Mouse (Mus musculus): ENCODE measurements at regions not wholly inside any gene's neighbourhood (a gene's known extent, or its start where the extent isn't known, plus 50 kb on each side); places are given as distances from the start of the nearest gene placed in this dataset.

DNA sequence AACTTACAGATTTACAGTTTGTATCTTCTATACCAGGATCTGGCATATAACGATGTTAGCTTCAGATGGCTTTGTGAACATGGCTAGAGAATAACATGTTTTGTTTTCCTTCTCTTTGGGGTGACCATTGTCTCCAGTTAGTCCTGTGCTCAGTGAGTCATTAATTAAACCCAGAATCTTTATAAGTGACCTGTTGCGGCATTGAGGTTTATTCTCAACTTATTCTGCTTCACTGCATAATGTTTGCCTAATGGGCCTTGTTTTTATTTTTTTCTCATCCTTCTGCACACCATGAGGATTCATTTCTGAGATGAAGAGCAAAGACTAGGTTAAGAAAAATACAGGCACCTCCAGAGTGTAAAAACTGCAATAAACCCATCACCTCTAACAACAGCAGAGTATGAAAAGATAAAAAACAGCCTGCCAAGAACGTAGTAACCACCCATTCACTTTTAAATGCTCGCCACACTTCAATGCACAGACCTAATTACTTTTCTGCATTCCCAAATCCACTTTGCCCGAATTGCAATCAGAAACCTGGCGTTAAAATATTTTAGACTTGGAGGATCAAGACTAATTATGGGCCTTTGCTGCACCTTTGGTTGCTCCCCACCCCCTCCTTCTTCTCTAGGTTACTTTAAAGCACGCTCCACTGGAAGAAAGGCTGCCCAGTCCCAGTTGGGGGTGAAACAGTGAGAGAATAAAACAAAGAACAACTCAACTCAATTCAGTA, 381.5 kb upstream of the Nr2f1 start:
- DNase-seq (ENCODE audit: low spot score) = no peak

DNA sequence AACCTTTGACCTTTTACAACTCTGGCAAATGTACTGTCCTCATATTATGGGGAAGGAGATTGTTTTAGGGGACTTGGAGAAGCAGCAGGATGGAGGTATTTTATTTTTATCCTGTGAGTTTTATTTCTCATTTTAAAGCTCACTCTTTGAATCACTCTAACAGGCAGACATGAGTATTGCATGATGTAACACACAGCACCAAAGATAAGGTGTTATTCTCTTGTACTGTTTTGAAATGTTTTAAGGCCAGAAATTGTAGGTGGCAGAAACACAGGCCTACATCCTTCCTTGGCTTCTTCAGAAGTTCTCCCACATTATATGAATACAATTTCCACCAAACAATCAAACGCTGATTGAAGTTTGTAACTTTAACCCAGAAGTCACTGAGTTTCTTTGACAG, 377.9 kb upstream of the Nr2f1 start:
- no peak for DNase-seq (ENCODE audit: low spot score)

DNA sequence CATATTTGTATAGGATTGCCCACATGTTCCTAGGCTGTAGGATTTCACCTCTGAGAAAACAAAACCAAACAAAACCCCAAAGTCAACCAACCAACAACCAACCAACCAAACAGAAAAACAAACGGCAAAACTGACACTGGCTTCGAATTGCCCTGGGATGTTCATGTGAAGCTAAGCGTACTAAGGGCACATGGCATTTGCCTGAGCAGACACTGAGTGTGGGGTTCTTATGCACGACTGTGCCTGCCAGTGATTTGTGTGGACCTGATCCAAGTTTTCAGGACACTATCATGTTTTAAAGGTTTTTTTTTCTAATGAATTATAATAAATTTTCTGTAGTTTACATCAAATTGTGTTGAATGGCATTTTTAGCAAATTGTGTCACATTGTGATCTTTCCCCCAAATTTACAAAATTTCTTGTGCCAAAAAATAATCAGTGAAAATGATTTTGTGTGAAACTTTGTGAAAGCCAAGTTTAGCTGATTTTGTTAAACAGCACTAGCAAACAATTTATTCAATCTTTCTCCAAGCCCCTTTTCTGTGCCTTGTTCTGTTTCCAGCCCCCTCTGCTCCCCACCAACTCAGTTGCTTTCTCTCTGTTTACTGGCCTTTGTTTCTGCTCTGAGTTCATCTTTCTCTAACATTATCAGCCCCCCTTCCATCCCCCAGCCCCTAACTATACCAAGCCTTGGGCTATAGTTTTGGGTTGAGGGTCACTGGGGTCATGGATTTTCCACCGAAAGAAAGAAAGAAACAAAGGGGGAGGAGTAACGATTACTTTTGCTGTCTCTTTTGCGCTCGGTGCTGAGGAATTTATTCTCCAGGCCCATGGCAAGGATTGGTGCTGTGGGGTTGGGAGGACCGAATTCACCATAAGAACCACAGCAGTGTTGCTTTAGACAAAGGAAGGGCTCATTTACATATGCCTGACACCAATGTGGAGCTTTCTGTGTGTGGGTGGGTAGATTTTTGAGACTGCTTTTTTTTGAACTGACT, 377.0 kb upstream of the Nr2f1 start:
- DNase-seq (ENCODE audit: low spot score) = no peak

DNA sequence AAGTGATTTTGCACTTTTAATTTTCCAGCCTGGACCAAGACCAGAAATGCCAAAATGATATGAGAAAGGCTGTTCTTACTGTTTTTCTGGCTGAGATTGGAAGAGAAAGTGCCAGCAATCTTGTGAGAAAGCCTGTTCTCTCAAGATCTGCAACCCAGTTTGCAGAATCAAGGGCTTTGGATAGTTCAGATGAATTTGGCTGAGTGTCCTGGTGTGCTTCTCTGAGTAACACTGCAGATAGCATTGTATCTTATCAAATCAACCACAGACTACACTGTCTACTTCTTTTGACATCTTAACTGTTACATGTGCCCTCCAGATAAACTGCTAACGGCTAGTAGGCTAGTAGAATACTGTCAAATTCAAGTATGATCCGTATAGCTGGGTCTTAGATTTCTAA, 371.5 kb upstream of the Nr2f1 start:
- no peak for DNase-seq (ENCODE audit: low spot score)

DNA sequence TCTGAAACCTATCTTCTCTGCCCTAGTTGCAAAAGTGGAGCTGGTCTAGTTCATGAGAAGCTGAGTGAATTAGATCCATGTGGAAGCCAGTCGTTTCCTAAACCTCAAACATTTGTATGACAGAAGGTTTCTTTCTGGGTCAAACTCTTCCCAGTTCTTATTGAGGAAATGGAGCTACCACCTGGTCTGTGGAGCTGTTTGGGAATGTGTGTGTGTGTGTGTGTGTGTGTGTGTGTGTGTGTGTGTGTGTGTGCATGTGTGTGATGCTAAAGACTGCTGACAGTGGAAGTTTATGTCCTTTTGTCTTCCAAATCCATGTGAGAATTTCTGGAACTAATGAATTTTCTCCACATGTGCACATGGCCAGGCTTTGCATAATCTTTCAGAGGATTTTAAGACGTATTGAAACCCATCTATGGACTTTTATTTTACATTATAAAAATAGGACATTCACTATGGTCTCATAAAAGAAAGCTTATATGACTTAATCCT, 324.9 kb upstream of the Nr2f1 start:
- DNase-seq (ENCODE audit: low spot score) = no peak

DNA sequence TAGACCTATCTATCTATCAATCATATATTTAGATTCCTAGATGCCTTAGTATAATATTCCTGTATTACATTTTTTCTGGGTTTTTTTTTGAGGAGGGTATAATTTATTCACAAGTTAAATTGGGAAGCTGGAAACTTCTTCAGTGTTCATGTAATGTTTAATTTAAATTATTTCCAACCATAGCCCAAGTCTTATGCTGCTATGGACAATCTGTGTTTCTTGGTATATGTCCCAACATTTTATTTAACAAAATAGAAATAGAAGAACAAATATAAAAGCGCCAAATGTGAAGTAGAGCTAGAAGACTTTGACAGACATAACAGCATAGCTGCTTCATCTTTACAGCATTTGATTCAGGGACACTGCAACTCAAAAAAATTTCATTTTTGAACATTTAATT, 321.2 kb upstream of the Nr2f1 start:
- DNase-seq (ENCODE audit: low spot score) = no peak

DNA sequence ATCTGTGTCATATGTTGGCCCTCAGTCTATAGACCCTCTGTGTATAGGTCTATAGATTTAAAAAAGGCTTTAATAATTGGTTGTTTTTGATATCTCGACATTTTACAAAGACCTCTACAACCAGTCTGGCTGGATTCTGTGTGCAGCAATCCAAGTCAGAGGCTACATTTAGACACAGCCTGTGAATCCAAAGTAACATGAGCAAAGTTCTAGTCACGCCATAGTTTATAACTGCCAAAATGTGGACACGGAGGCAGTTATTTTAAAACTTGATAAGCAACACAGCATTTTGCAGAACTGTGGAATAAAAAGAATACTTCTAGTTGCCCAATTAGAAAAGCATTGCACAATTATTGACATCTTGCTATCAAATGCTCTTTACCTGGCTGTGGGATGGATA, 320.6 kb upstream of the Nr2f1 start:
- no peak for DNase-seq (ENCODE audit: low spot score)

DNA sequence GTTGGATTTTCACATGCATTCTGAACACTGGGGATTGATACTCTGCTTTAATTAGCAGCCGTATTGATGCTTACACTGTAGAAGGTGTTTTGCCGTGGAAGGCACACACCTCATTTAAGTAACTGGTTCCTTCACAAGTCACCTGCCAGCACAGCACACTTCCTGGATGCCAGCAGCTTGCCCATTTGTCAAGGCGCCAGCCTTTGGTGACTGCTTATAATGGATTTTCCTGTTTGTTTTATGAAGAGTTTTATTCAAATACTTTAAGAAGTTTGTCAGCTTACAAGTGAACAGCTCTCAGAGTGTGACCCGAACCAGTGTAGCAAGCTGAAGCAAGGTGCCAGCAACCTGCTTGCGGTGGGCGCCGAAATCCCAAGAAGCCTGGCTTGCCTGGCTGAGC, 301.0 kb upstream of the Nr2f1 start:
- no peak for DNase-seq (ENCODE audit: low spot score)

DNA sequence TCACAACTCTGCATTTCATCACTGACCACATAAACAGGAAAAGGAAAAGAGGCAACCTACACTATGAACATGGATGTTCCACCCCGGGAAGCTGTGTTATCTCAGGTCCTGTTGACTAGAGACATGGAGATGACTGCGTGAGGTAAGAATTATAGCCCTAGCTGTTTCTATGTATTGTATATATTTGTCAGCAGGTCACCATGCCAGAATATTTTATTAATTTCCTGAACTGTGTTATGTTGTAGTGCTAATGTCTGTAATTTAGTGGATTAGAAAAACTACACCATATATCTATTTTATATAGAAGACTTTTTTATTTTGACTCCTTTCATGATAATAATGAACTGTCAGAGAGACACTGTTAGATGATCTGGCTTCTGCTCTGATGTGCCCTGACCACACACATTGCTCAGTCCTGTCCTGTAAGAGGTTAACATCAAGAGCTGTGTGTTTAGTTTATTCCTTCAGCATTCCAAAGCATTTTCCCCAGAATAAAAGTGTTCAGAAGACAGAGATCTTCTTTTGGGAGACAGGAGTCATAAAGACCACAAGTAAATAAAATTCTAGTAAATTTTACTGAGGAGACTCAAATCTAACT, 284.3 kb upstream of the Nr2f1 start:
- no peak for DNase-seq (ENCODE audit: low spot score)

DNA sequence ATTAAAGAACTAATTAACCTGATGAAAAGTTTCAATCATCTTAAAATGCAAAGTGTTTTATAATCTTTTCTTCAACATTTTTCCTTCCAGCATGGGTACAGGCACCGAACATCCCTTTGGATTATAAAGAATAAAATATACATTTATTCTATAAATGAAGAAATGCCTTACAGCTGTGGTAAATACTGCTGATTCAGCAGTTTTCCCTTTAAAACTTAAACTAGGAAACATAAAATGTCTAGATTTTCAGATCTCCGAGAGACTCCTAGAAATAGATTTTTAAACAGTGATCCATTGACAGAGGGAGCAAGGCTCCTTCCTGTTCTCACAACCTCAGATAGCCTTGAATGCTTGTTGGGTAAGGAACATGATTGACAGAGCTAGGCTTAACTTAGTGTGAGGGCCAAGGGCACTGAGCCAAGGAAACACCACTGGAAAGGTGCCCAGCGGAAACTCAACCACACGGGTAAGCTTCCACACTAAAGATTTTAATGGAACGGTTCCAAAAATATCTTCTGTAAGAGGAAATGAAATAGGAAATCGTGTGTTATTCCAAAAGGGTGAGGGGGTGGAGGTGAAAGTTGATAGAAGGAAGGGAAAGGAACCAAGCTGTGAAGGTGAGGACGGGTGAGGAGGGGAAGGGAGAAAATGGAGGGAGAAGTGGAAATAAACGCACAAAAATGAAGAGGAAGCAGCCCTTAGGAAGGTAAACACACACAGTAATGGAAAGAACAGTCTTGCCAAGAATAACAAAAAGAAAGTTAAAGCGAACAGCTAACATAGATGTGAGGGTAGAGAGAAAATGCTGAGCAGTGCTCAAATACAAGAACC, 283.6 kb upstream of the Nr2f1 start:
- DNase-seq (ENCODE audit: low spot score) = peak; percentile 74

DNA sequence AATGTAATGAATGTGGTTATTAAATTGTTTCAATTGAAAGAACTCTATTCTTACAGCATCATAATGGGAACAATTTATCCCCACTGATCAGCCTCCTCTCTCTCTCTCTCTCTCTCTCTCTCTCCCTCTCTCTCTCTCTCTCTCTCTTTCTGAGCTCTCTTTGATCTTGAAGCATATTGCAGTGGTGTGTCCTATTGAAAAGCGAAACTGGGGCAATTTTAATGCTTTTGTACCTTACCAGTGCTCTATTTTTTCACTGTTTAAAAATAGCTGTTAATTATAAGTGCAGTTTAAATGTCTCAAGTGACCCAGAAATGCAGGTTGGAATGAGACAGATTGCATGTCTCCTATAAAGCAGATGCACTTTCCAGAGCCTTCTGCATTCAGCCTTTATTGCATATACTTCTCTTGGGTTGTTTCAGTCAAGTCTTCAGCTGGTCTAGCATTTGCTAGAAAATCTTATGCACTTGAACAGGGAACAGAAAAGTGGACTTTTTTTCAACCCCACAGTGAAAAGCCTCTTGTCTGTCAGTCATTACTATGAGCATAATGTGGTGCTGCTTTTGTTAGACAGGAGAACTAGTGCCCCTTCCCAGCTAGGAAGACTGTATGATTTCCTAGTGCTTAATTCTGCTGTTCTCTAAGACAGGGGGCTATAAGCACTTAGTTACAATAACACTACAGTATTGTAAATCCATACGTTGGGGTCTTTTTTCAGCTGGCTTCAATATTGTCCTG, 251.9 kb upstream of the Nr2f1 start:
- DNase-seq (ENCODE audit: low spot score) = no peak

DNA sequence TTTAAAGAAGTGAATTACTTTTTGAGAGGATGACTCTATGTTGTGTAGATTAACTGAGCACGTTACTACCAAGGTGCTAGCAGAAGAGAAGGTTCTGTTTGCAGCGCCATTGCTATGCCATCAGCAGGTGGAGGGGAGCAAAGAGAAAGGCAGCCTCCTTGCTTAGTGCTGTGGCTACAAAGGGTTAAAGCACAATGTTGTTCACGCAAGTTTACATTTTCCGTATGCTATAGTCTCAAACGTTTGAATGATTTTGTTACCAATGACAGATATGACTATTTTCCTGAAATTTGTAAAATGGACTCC, 247.1 kb upstream of the Nr2f1 start:
- no peak for DNase-seq (ENCODE audit: low spot score)

DNA sequence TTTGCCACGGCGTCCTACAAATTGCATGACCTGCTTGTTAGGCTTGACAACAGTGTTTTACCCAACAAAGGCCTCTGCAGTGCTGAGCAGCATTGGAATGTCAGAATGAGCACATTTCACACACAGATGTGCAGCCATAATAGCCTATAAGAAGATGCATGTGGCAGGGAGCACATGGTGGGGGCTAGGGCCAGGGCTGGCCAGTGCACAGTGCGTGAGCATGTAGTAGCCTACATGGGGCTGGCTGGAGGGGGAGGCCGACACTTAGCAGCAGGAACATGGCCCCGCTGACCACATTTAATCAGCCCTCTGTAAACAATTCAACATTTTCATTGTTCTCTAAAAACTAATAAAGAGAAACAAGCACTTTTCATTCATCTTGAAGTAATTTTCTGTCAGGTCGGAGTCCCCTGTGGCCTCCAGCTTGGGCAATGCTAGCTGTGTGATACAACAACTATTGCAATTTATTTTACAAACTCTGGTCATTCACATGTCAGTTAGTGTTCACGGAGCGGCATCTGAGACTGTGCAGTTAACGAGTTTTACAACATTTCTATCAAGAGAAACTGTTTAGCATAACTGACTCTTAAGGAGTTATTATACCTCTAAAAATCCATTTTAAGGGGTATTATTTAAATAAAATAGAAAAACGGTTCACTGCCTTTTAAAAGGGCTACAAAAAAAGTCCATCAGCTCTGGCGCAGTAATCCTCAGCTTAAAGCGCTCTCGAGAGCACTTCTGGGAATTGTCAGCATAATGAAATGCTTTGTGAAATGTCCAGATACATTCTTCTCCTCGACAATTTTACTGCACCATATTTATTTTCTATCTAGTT, 246.6 kb upstream of the Nr2f1 start:
- no peak for DNase-seq (ENCODE audit: low spot score)

DNA sequence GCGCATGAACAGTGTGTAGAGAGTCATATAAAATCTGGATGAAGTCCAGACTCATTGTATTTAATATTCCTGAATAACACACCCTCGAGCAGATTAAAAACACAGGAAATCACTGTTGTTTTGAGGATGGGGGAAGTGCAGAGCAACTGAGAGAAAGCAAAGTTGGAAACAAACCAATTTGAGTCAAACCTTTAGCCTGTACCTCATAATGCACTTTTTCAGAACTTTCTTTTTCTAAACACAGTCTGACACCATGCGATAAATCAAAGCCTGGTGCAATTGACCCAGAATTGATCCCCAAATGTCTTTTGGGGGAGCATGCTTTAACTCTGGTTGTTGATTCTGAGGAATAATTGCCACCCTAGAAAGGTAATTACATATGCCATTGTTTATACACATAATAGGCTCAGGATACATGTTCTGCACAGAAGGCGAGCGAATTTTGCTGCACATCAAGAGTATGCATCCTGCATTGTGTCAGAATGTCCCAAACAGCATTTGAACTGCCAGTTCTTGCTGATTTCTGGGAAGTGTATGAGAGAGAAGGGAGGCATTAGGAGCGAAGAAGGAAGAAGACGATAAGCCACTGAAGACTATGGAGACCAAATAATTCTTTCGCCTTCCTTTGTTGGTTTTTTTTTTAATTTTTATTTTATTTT, 245.3 kb upstream of the Nr2f1 start:
- no peak for DNase-seq (ENCODE audit: low spot score)

DNA sequence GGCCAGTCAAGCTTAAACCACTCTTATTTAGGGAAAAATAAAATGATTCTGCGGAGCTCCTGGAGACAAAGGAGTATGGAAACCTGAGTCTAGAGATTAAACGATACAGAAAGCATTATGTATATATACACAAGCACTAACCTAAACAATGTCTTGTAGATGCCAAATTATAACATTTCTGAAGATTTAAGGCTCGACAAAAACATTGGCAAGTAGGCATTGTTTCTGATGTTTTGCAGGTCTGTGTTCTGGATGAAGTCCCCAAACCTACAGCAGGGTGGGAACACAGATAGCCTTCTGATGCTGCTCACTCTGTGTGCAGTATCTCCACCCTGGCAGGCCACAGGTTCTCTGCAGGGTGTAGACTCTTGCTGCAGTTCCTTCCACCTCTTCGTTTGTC, 228.9 kb upstream of the Nr2f1 start:
- DNase-seq (ENCODE audit: low spot score) = no peak

DNA sequence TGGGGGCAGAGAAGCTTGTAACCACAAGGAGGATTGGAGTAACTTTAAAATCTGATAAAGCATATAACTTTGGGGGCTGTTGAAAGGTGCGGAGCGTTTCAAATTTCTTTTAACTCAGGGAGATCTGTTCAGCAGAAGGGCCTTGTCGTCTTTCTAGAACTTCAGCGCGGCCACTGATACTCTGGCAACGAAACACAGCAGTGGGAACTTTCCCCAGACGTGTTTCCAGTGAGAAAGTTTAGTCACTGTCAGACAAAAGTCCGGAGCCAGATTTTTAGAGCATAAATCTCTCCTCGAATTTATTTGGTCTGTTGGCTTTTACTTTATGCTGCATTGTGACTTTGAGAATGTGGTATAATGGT, 228.5 kb upstream of the Nr2f1 start:
- no peak for DNase-seq (ENCODE audit: low spot score)

DNA sequence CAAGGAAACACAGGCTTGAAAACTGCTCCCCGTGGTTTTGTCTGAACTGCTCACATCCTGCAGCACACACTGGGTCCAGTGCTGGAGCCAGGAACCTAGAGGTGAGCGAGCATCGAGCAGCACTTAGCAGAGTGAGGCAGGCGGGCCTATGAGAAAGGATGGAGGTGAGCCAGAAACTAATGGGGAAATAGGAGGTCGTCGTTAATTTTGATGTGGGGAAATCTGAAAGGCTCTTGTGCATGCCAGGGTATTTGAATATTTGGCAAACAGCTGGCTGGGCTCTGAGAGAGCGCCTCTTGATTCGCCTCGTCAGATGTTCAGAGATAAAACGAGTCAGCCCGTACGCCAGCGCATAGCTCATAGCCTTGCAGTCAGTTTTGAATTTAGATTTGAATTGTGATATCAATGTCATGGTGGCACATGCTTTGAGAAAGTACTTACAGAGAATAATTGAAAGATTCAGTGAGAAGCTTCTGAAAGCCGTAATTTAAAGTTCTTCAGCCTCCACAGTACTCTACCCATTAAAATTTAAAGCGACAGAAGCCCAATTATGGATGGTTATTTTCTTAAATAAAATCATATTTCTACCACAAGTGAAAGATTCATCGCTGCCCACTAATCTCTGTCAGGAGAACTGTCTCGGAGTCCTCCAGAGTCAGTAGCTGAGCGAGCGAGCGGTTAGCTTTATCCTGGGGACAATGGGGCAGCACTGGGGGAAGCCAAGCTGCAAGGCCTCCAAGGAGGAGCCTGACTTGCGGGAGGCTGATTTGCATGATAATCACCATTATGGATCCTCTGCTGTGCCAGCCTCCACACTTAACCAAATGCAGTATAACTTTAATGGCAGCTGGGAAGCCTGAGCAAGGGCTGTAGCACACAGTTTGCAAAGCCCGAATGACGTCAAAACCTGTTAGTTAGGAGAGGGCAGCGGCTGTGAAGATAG, 227.9 kb upstream of the Nr2f1 start:
- no peak for DNase-seq (ENCODE audit: low spot score)

DNA sequence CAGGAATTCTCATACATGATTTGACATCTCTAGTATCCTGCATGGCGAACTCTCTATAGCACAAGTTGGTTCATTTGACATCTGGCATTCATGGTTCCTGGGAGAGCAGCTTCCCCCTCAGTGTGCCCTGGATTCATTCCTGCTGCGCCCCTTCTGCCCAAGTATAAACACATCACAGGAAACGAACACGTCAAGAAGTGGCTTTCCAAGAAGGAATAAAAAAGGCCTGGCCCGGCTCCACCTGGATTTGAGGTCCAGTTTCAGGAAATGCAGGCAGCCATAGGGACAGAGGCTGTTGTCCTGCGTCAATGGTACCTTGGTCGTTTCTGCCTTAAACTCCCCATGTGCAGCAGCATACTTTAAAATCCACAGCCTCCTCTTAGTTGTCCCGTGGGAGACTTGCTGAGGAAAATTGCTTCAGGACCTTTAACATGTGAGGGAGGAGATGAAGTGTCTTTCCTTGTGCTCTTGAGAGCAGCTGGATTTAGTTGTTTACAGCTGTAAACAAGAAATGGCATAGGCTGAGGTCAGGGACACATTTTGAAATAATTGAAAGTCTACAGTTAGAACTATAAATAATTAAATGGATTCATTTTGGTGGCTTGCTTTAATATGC, 226.9 kb upstream of the Nr2f1 start:
- no peak for DNase-seq (ENCODE audit: low spot score)
